Mouse (Mus musculus): ENCODE data around the gene Erc2. TPM values are rescaled to one million over a fixed set of nuclear protein-coding genes. Genes with fewer than 3 reads are reported as not detected.
A peak's percentile ranks its signal among the peaks of the same experiment; 100 is the strongest.
"Not testable (repeated sequence)": the region's sequence is repeated elsewhere in the genome, so short reads cannot be mapped to it uniquely, and the experiment has no call there.

Erc2 gene
- polyA plus RNA-seq, 1 experiment from 2014 or later, result 90.7 TPM

GRCm38 (mm10) chr14:27875991-27876411 lies 253.8 kb downstream of the Erc2 start:
- ATAC-seq (ENCODE audit: low FRiP score, low TSS enrichment) (no peak), DNase-seq (peak; percentile 50)
- no peaks in the 10 kb centered on the region for H3K9me3 ChIP-seq (ENCODE audit: control insufficient read depth, low read length)
- peak overlapping the region; percentile 28 for H3K4me2 ChIP-seq (ENCODE audit: low read length)
- WGBS, result 63% methylated on average over 13 of the region's 13 CpGs
- H3K4me1 ChIP-seq (ENCODE audit: control insufficient read depth, insufficient read depth, low read length), result no peaks in the 10 kb centered on the region
- no peak overlapping the region for H3K27ac ChIP-seq (replicated peaks; ENCODE audit: low read depth, low read length)
- H3K9ac ChIP-seq (replicated peaks; ENCODE audit: low read length), result 0 out of 2 replicates have a peak overlapping the region, but pooled peaks have one; percentile 16
- H3K4me3 ChIP-seq (replicated peaks; ENCODE audit: low read depth, low read length), result no peak overlapping the region
- no peaks in the 10 kb centered on the region for H3K36me3 ChIP-seq (ENCODE audit: control insufficient read depth, insufficient read depth, low read length)
- no peaks in the 10 kb centered on the region for H3K27me3 ChIP-seq (ENCODE audit: control insufficient read depth, insufficient read depth, low read length)

- 86% methylated on average over 5 of the region's 5 CpGs for WGBS
- DNase-seq (no peak), ATAC-seq (ENCODE audit: low FRiP score, low TSS enrichment) (no peak)
- H3K36me3 ChIP-seq (ENCODE audit: control insufficient read depth, insufficient read depth, low read length), result no peaks in the 10 kb centered on the region
- no peaks in the 10 kb centered on the region for H3K9me3 ChIP-seq (ENCODE audit: control insufficient read depth, low read length)
- H3K4me1 ChIP-seq (ENCODE audit: control insufficient read depth, insufficient read depth, low read length), result no peaks in the 10 kb centered on the region
- no peak overlapping the region for H3K4me3 ChIP-seq (replicated peaks; ENCODE audit: low read depth, low read length)
- no peaks in the 10 kb centered on the region for H3K27me3 ChIP-seq (ENCODE audit: control insufficient read depth, insufficient read depth, low read length)
- H3K27ac ChIP-seq (replicated peaks; ENCODE audit: low read depth, low read length), result no peak overlapping the region
- no peak overlapping the region for H3K9ac ChIP-seq (replicated peaks; ENCODE audit: low read length)
- H3K4me2 ChIP-seq (ENCODE audit: low read length), result no peak overlapping the region
These were observed 259.7 kb downstream of the Erc2 start for GRCm38 (mm10) chr14:27881972-27882371.

- not testable (repeated sequence) for DNase-seq; H3K9me3 ChIP-seq (ENCODE audit: control insufficient read depth, low read length)
- WGBS, result 60% methylated on average over 5 of the region's 5 CpGs
These were observed 264.1 kb downstream of the Erc2 start for GRCm38 (mm10) chr14:27886337-27886736.

GRCm38 (mm10) chr14:27887488-27887887 lies 265.3 kb downstream of the Erc2 start:
- WGBS, result 85% methylated on average over 5 of the region's 5 CpGs
- no peak for ATAC-seq (ENCODE audit: low FRiP score, low TSS enrichment)

More at GRCm38 (mm10) chr14:27886337-27886736, 264.1 kb downstream of the Erc2 start:
- not testable (repeated sequence) for H3K9ac ChIP-seq (replicated peaks; ENCODE audit: low read length); H3K4me3 ChIP-seq (replicated peaks; ENCODE audit: low read depth, low read length); H3K4me1 ChIP-seq (ENCODE audit: control insufficient read depth, insufficient read depth, low read length); H3K27me3 ChIP-seq (ENCODE audit: control insufficient read depth, insufficient read depth, low read length); ATAC-seq (ENCODE audit: low FRiP score, low TSS enrichment); H3K27ac ChIP-seq (replicated peaks; ENCODE audit: low read depth, low read length); H3K4me2 ChIP-seq (ENCODE audit: low read length); H3K36me3 ChIP-seq (ENCODE audit: control insufficient read depth, insufficient read depth, low read length)

GRCm38 (mm10) chr14:27889650-27890049 lies 267.4 kb downstream of the Erc2 start:
- Histone ChIP-seq H3K27me3 (ENCODE audit: control insufficient read depth, insufficient read depth, low read length) (no peaks in the 10 kb centered on the region), H3K4me2 (ENCODE audit: low read length) (no peak overlapping the region)

More at GRCm38 (mm10) chr14:27887488-27887887, 265.3 kb downstream of the Erc2 start:
- Histone ChIP-seq H3K9me3 (ENCODE audit: control insufficient read depth, low read length) (no peaks in the 10 kb centered on the region), H3K27ac (replicated peaks; ENCODE audit: low read depth, low read length) (no peak overlapping the region), H3K4me2 (ENCODE audit: low read length) (no peak overlapping the region), H3K4me3 (replicated peaks; ENCODE audit: low read depth, low read length) (no peak overlapping the region), H3K4me1 (ENCODE audit: control insufficient read depth, insufficient read depth, low read length) (no peaks in the 10 kb centered on the region), H3K9ac (replicated peaks; ENCODE audit: low read length) (no peak overlapping the region), H3K36me3 (ENCODE audit: control insufficient read depth, insufficient read depth, low read length) (no peaks in the 10 kb centered on the region), H3K27me3 (ENCODE audit: control insufficient read depth, insufficient read depth, low read length) (no peaks in the 10 kb centered on the region)
- DNase-seq, result no peak

GRCm38 (mm10) chr14:27892416-27892815 lies 270.2 kb downstream of the Erc2 start:
- no peak for ATAC-seq (ENCODE audit: low FRiP score, low TSS enrichment)
- Histone ChIP-seq H3K9me3 (ENCODE audit: control insufficient read depth, low read length) (no peaks in the 10 kb centered on the region), H3K4me3 (replicated peaks; ENCODE audit: low read depth, low read length) (no peak overlapping the region), H3K27ac (replicated peaks; ENCODE audit: low read depth, low read length) (no peak overlapping the region), H3K9ac (replicated peaks; ENCODE audit: low read length) (no peak overlapping the region), H3K4me2 (ENCODE audit: low read length) (no peak overlapping the region), H3K27me3 (ENCODE audit: control insufficient read depth, insufficient read depth, low read length) (no peaks in the 10 kb centered on the region), H3K4me1 (ENCODE audit: control insufficient read depth, insufficient read depth, low read length) (no peaks in the 10 kb centered on the region), H3K36me3 (ENCODE audit: control insufficient read depth, insufficient read depth, low read length) (no peaks in the 10 kb centered on the region)
- 90% methylated on average over 2 of the region's 2 CpGs for WGBS
- no peak for DNase-seq

More at GRCm38 (mm10) chr14:27889650-27890049, 267.4 kb downstream of the Erc2 start:
- no peak overlapping the region for H3K9ac ChIP-seq (replicated peaks; ENCODE audit: low read length)
- no peak overlapping the region for H3K27ac ChIP-seq (replicated peaks; ENCODE audit: low read depth, low read length)
- H3K4me3 ChIP-seq (replicated peaks; ENCODE audit: low read depth, low read length), result no peak overlapping the region
- H3K36me3 ChIP-seq (ENCODE audit: control insufficient read depth, insufficient read depth, low read length), result no peaks in the 10 kb centered on the region
- DNase-seq, result no peak
- no peaks in the 10 kb centered on the region for H3K9me3 ChIP-seq (ENCODE audit: control insufficient read depth, low read length)
- H3K4me1 ChIP-seq (ENCODE audit: control insufficient read depth, insufficient read depth, low read length), result no peaks in the 10 kb centered on the region
- ATAC-seq (ENCODE audit: low FRiP score, low TSS enrichment), result no peak
- WGBS, result 90% methylated on average over 2 of the region's 2 CpGs

GRCm38 (mm10) chr14:27901772-27902171 lies 279.5 kb downstream of the Erc2 start:
- Histone ChIP-seq H3K4me3 (replicated peaks; ENCODE audit: low read depth, low read length) (no peak overlapping the region), H3K9ac (replicated peaks; ENCODE audit: low read length) (no peak overlapping the region), H3K4me2 (ENCODE audit: low read length) (no peak overlapping the region), H3K36me3 (ENCODE audit: control insufficient read depth, insufficient read depth, low read length) (no peaks in the 10 kb centered on the region), H3K9me3 (ENCODE audit: control insufficient read depth, low read length) (no peaks in the 10 kb centered on the region), H3K27me3 (ENCODE audit: control insufficient read depth, insufficient read depth, low read length) (no peaks in the 10 kb centered on the region), H3K27ac (replicated peaks; ENCODE audit: low read depth, low read length) (no peak overlapping the region; the same call in 1 of the 2 replicates), H3K4me1 (ENCODE audit: control insufficient read depth, insufficient read depth, low read length) (no peaks in the 10 kb centered on the region)
- peak; percentile 24 for DNase-seq
- no peak for ATAC-seq (ENCODE audit: low FRiP score, low TSS enrichment)
- WGBS, result 60% methylated on average over 5 of the region's 5 CpGs

- Histone ChIP-seq H3K4me1 (ENCODE audit: control insufficient read depth, insufficient read depth, low read length) (no peaks in the 10 kb centered on the region), H3K27me3 (ENCODE audit: control insufficient read depth, insufficient read depth, low read length) (no peaks in the 10 kb centered on the region), H3K4me2 (ENCODE audit: low read length) (no peak overlapping the region), H3K4me3 (replicated peaks; ENCODE audit: low read depth, low read length) (no peak overlapping the region), H3K27ac (replicated peaks; ENCODE audit: low read depth, low read length) (no peak overlapping the region), H3K9me3 (ENCODE audit: control insufficient read depth, low read length) (no peaks in the 10 kb centered on the region), H3K36me3 (ENCODE audit: control insufficient read depth, insufficient read depth, low read length) (no peaks in the 10 kb centered on the region), H3K9ac (replicated peaks; ENCODE audit: low read length) (no peak overlapping the region)
- WGBS, result 85% methylated on average over 5 of the region's 5 CpGs
- ATAC-seq (ENCODE audit: low FRiP score, low TSS enrichment), result no peak
- no peak for DNase-seq
These were observed 299.6 kb downstream of the Erc2 start for GRCm38 (mm10) chr14:27921656-27922373.

GRCm38 (mm10) chr14:27927369-27927768 lies 305.1 kb downstream of the Erc2 start:
- no peak overlapping the region for H3K4me2 ChIP-seq (ENCODE audit: low read length)
- DNase-seq, result no peak
- H3K9ac ChIP-seq (replicated peaks; ENCODE audit: low read length), result no peak overlapping the region
- no peaks in the 10 kb centered on the region for H3K27me3 ChIP-seq (ENCODE audit: control insufficient read depth, insufficient read depth, low read length)
- H3K27ac ChIP-seq (replicated peaks; ENCODE audit: low read depth, low read length), result no peak overlapping the region
- WGBS, result 98% methylated on average over 3 of the region's 3 CpGs
- H3K9me3 ChIP-seq (ENCODE audit: control insufficient read depth, low read length), result no peaks in the 10 kb centered on the region
- ATAC-seq (ENCODE audit: low FRiP score, low TSS enrichment), result no peak
- no peaks in the 10 kb centered on the region for H3K36me3 ChIP-seq (ENCODE audit: control insufficient read depth, insufficient read depth, low read length)
- no peak overlapping the region for H3K4me3 ChIP-seq (replicated peaks; ENCODE audit: low read depth, low read length)
- H3K4me1 ChIP-seq (ENCODE audit: control insufficient read depth, insufficient read depth, low read length), result no peaks in the 10 kb centered on the region

Data from midbrain, embryonic 14.5 days (tissue).